12 mouse cellular contexts compared by ENCODE assay signal in genomic region chr14:54640121-54640520, GRCm38 (mm10). TPM values are rescaled to one million over a fixed set of nuclear protein-coding genes. Genes with fewer than 3 reads are reported as not detected.
DNase-seq lines count a peak whose midpoint lies in the region; ATAC-seq and TF ChIP-seq lines count a peak whose summit lies in the region.
"Had no signal": no experiment of that assay in that cellular context is flagged by ENCODE, and none has a peak within 500 bp of the region (broad histone marks: within the 10 kb centered on the region; RNA-seq: fewer than 3 reads in every experiment).

No protein-coding gene starts in this region.

- no peak overlapping the region; the same call in 1 of the 2 replicates for H3K27ac ChIP-seq in kidney, embryonic 14.5 days (ENCODE audit: low read depth, low read length)
- 0 out of 2 replicates have a peak overlapping the region, but pooled peaks have one; percentile 5 for H3K27ac ChIP-seq in embryonic facial prominence, embryonic 15.5 days (replicated peaks)
- 0 out of 2 replicates have a peak overlapping the region, but pooled peaks have one; percentile 11 for H3K27ac ChIP-seq in hindbrain, postnatal 0 days
- H3K27ac ChIP-seq in midbrain, embryonic 16.5 days (ENCODE audit: low read length), result no peak overlapping the region
- H3K27ac ChIP-seq: liver, embryonic 14.5 days had no signal

- H3K4me2 ChIP-seq in kidney, embryonic 14.5 days (replicated peaks; ENCODE audit: low read depth, low read length), result peak overlapping the region; percentile 95
- peak overlapping the region; percentile 96 for H3K4me2 ChIP-seq in embryonic facial prominence, embryonic 15.5 days (replicated peaks)
- peak overlapping the region; percentile 96 for H3K4me2 ChIP-seq in hindbrain, postnatal 0 days (ENCODE audit: low read depth, low read length)
- H3K4me2 ChIP-seq in midbrain, embryonic 16.5 days (ENCODE audit: low read length), result peak overlapping the region; percentile 63

- no peaks in the 10 kb centered on the region for H3K9me3 ChIP-seq in kidney, embryonic 14.5 days (ENCODE audit: control insufficient read depth, low read length)
- no peaks in the 10 kb centered on the region for H3K9me3 ChIP-seq in embryonic facial prominence, embryonic 15.5 days (replicated peaks)
- H3K9me3 ChIP-seq in hindbrain, postnatal 0 days (ENCODE audit: low read length), result no peaks in the 10 kb centered on the region
- H3K9me3 ChIP-seq in midbrain, embryonic 16.5 days (replicated peaks; ENCODE audit: control insufficient read depth, low read length, poor library complexity, severe bottlenecking), result no peaks in the 10 kb centered on the region

- 10% methylated on average over 4 of the region's 4 CpGs for WGBS in kidney, embryonic 14.5 days
- WGBS in embryonic facial prominence, embryonic 15.5 days, result 14% methylated on average over 4 of the region's 4 CpGs
- 20% methylated on average over 4 of the region's 4 CpGs for whole genome bisulfite sequencing in hindbrain, postnatal 0 days
- 12% methylated on average over 4 of the region's 4 CpGs for WGBS in midbrain, embryonic 16.5 days

- H3K9ac ChIP-seq in kidney, embryonic 14.5 days (ENCODE audit: low read depth, low read length), result peak overlapping the region; percentile 76; the same call in 1 of the 2 replicates
- no peak overlapping the region for H3K9ac ChIP-seq in embryonic facial prominence, embryonic 15.5 days
- peak overlapping the region; percentile 45 for H3K9ac ChIP-seq in hindbrain, postnatal 0 days (replicated peaks; ENCODE audit: low read length)
- H3K9ac ChIP-seq in midbrain, embryonic 16.5 days (ENCODE audit: low read depth, low read length), result peak overlapping the region; percentile 69

- DNase-seq in kidney, adult 9 months, result no peak
- no peak for DNase-seq in hindbrain, postnatal 0 days (ENCODE audit: low spot score)
- DNase-seq in gastrocnemius, postnatal 36 days, result no peak
- no peak for DNase-seq in kidney, postnatal 25 days
- DNase-seq: cerebellum, adult 9-10 months; heart, postnatal 10 days had no signal

- peaks cover 59% of the 10 kb centered on the region for H3K36me3 ChIP-seq in kidney, embryonic 14.5 days (ENCODE audit: control insufficient read depth, insufficient read depth, low read length)
- H3K36me3 ChIP-seq in embryonic facial prominence, embryonic 15.5 days, result peaks cover 59% of the 10 kb centered on the region
- peaks cover 30% of the 10 kb centered on the region for H3K36me3 ChIP-seq in hindbrain, postnatal 0 days (ENCODE audit: insufficient read depth, low read length)
- peaks cover 39% of the 10 kb centered on the region for H3K36me3 ChIP-seq in midbrain, embryonic 16.5 days (ENCODE audit: control insufficient read depth, insufficient read depth, low read length)

- ATAC-seq in kidney, embryonic 14.5 days (ENCODE audit: low FRiP score, low TSS enrichment), result no peak
- no peak for ATAC-seq in embryonic facial prominence, embryonic 15.5 days (ENCODE audit: insufficient number of reproducible peaks, low FRiP score, low TSS enrichment, low read depth)
- ATAC-seq in hindbrain, postnatal 0 days, result no peak
- ATAC-seq in midbrain, embryonic 16.5 days, result no peak
- ATAC-seq in erythroid progenitor cell, adult 5-6 weeks (replicated peaks; ENCODE audit: low FRiP score, poor library complexity, severe bottlenecking), result no peak

- peaks cover 10% of the 10 kb centered on the region; the same call in 1 of the 2 replicates for H3K4me1 ChIP-seq in kidney, embryonic 14.5 days (ENCODE audit: control insufficient read depth, insufficient read depth, low read length)
- peaks cover 23% of the 10 kb centered on the region for H3K4me1 ChIP-seq in embryonic facial prominence, embryonic 15.5 days
- no peaks in the 10 kb centered on the region; the same call in 1 of the 2 replicates for H3K4me1 ChIP-seq in hindbrain, postnatal 0 days (ENCODE audit: insufficient read depth, low read length)
- H3K4me1 ChIP-seq in midbrain, embryonic 16.5 days (ENCODE audit: control insufficient read depth, insufficient read depth, low read length), result peaks cover 18% of the 10 kb centered on the region

- H3K4me3 ChIP-seq in kidney, embryonic 14.5 days (ENCODE audit: low read length), result peak overlapping the region; percentile 65
- H3K4me3 ChIP-seq in embryonic facial prominence, embryonic 15.5 days (replicated peaks), result peak overlapping the region; percentile 80
- peak overlapping the region; percentile 80 for H3K4me3 ChIP-seq in hindbrain, postnatal 0 days (ENCODE audit: low read length)
- peak overlapping the region; percentile 82 for H3K4me3 ChIP-seq in midbrain, embryonic 16.5 days (ENCODE audit: low read depth, low read length)

- intact Hi-C loops in gastrocnemius, postnatal 36 days (cut with DNase I), result no loop called here

- no peaks in the 10 kb centered on the region for H3K27me3 ChIP-seq in kidney, embryonic 14.5 days (ENCODE audit: control insufficient read depth, insufficient read depth, low read length)
- no peaks in the 10 kb centered on the region for H3K27me3 ChIP-seq in embryonic facial prominence, embryonic 15.5 days
- no peaks in the 10 kb centered on the region for H3K27me3 ChIP-seq in hindbrain, postnatal 0 days (ENCODE audit: insufficient read depth, low read length)
- H3K27me3 ChIP-seq in midbrain, embryonic 16.5 days (ENCODE audit: control insufficient read depth, insufficient read depth, low read depth, low read length), result no peaks in the 10 kb centered on the region

- no peak for TF ChIP-seq CTCF in hindbrain, postnatal 0 days (IDR thresholded peaks at IDR 0.05; ENCODE audit: low read depth)

RNA-seq across cellular contexts. Expression of gene Gm17606, which starts 0.6 kb away (rescaled TPM):
- not detected in 2 replicates for polyA plus RNA-seq in kidney, embryonic 14.5 days (2014; fragmentation: Nextera tagmentation; extraction: Ambion mirVana)
- polyA plus RNA-seq in embryonic facial prominence, embryonic 15.5 days (2015; fragmentation: Nextera tagmentation; extraction: Ambion mirVana), result not detected in 2 replicates
- not detected in 2 replicates for total RNA-seq in hindbrain, postnatal 0 days (2014; rRNA removed)
- polyA plus RNA-seq in hindbrain, postnatal 0 days (2015; fragmentation: Nextera tagmentation; extraction: Ambion mirVana), result not detected in 2 replicates
- not detected in 2 replicates for polyA plus RNA-seq in midbrain, embryonic 16.5 days (2015; fragmentation: Nextera tagmentation; extraction: Ambion mirVana)
- not detected for total RNA-seq in gastrocnemius, postnatal 36 days (2021)
- not detected in 2 replicates for total RNA-seq in erythroid progenitor cell, adult 5-6 weeks (2015; ENCODE audit: low replicate concordance)
- not detected in 2 replicates for total RNA-seq in erythroid progenitor cell, adult 5-6 weeks (2017; ENCODE audit: low replicate concordance)
- total RNA-seq: heart, postnatal 10 days had no signal
- polyA plus RNA-seq: liver, embryonic 14.5 days; testis, adult 2 months had no signal

RNA-seq across cellular contexts. Expression of gene Cdh24, which starts 1.0 kb away (rescaled TPM):
- 5.0 and 5.7 TPM in 2 replicates for polyA plus RNA-seq in kidney, embryonic 14.5 days (2014; fragmentation: Nextera tagmentation; extraction: Ambion mirVana)
- 4.5 and 4.8 TPM in 2 replicates for polyA plus RNA-seq in embryonic facial prominence, embryonic 15.5 days (2015; fragmentation: Nextera tagmentation; extraction: Ambion mirVana)
- 42.7 and 49.2 TPM in 2 replicates for total RNA-seq in hindbrain, postnatal 0 days (2014; rRNA removed)
- polyA plus RNA-seq in hindbrain, postnatal 0 days (2015; fragmentation: Nextera tagmentation; extraction: Ambion mirVana), result 7.2 and 7.6 TPM in 2 replicates
- 9.6 and 11.2 TPM in 2 replicates for polyA plus RNA-seq in midbrain, embryonic 16.5 days (2015; fragmentation: Nextera tagmentation; extraction: Ambion mirVana)
- under 1 TPM; 0.36 to 0.59 TPM for total RNA-seq in gastrocnemius, postnatal 36 days (2021)
- 1.4 and 2.1 TPM in 2 replicates for total RNA-seq in erythroid progenitor cell, adult 5-6 weeks (2015; ENCODE audit: low replicate concordance)
- total RNA-seq in erythroid progenitor cell, adult 5-6 weeks (2017; ENCODE audit: low replicate concordance), result 2.8 and 14.1 TPM in 2 replicates

RNA-seq across cellular contexts. Expression of gene Psmb11, which starts 18.9 kb away (rescaled TPM):
- polyA plus RNA-seq in kidney, embryonic 14.5 days (2014; fragmentation: Nextera tagmentation; extraction: Ambion mirVana), result not detected in 2 replicates
- 0.16 TPM in 1 of 2 replicates, not detected in the other for polyA plus RNA-seq in embryonic facial prominence, embryonic 15.5 days (2015; fragmentation: Nextera tagmentation; extraction: Ambion mirVana)
- 0.05 TPM in 1 of 2 replicates, not detected in the other for total RNA-seq in hindbrain, postnatal 0 days (2014; rRNA removed)
- 0.16 and 0.21 TPM in 2 replicates for polyA plus RNA-seq in hindbrain, postnatal 0 days (2015; fragmentation: Nextera tagmentation; extraction: Ambion mirVana)
- polyA plus RNA-seq in midbrain, embryonic 16.5 days (2015; fragmentation: Nextera tagmentation; extraction: Ambion mirVana), result 0.06 TPM in 1 of 2 replicates, not detected in the other
- total RNA-seq in gastrocnemius, postnatal 36 days (2021), result under 1 TPM in 1 of 2 experiments, not detected in 1; 0.26 TPM
- not detected in 2 replicates for total RNA-seq in erythroid progenitor cell, adult 5-6 weeks (2015; ENCODE audit: low replicate concordance)
- not detected in 2 replicates for total RNA-seq in erythroid progenitor cell, adult 5-6 weeks (2017; ENCODE audit: low replicate concordance)
- total RNA-seq: heart, postnatal 10 days had no signal

RNA-seq across cellular contexts. Expression of gene Psmb5, which starts 22.3 kb away (rescaled TPM):
- 420 and 456 TPM in 2 replicates for polyA plus RNA-seq in kidney, embryonic 14.5 days (2014; fragmentation: Nextera tagmentation; extraction: Ambion mirVana)
- polyA plus RNA-seq in embryonic facial prominence, embryonic 15.5 days (2015; fragmentation: Nextera tagmentation; extraction: Ambion mirVana), result 364 and 368 TPM in 2 replicates
- total RNA-seq in hindbrain, postnatal 0 days (2014; rRNA removed), result 181 and 204 TPM in 2 replicates
- 411 and 417 TPM in 2 replicates for polyA plus RNA-seq in hindbrain, postnatal 0 days (2015; fragmentation: Nextera tagmentation; extraction: Ambion mirVana)
- polyA plus RNA-seq in midbrain, embryonic 16.5 days (2015; fragmentation: Nextera tagmentation; extraction: Ambion mirVana), result 412 and 432 TPM in 2 replicates
- total RNA-seq in gastrocnemius, postnatal 36 days (2021), result 100 to 1,000 TPM; 167 to 169 TPM
- total RNA-seq in erythroid progenitor cell, adult 5-6 weeks (2015; ENCODE audit: low replicate concordance), result 44.9 and 56.2 TPM in 2 replicates
- total RNA-seq in erythroid progenitor cell, adult 5-6 weeks (2017; ENCODE audit: low replicate concordance), result 8.7 and 14.7 TPM in 2 replicates

RNA-seq across cellular contexts. Expression of gene 4931414P19Rik, which starts 34.3 kb away (rescaled TPM):
- polyA plus RNA-seq in kidney, embryonic 14.5 days (2014; fragmentation: Nextera tagmentation; extraction: Ambion mirVana), result 5.7 and 7.7 TPM in 2 replicates
- polyA plus RNA-seq in embryonic facial prominence, embryonic 15.5 days (2015; fragmentation: Nextera tagmentation; extraction: Ambion mirVana), result 7.8 and 9.3 TPM in 2 replicates
- total RNA-seq in hindbrain, postnatal 0 days (2014; rRNA removed), result 4.8 and 6.8 TPM in 2 replicates
- 2.5 and 3.9 TPM in 2 replicates for polyA plus RNA-seq in hindbrain, postnatal 0 days (2015; fragmentation: Nextera tagmentation; extraction: Ambion mirVana)
- polyA plus RNA-seq in midbrain, embryonic 16.5 days (2015; fragmentation: Nextera tagmentation; extraction: Ambion mirVana), result 5.2 and 5.6 TPM in 2 replicates
- 1 to 10 TPM; 1.5 to 3.3 TPM for total RNA-seq in gastrocnemius, postnatal 36 days (2021)
- 1.3 and 14.1 TPM in 2 replicates for total RNA-seq in erythroid progenitor cell, adult 5-6 weeks (2015; ENCODE audit: low replicate concordance)
- 2.2 and 4.7 TPM in 2 replicates for total RNA-seq in erythroid progenitor cell, adult 5-6 weeks (2017; ENCODE audit: low replicate concordance)

Comparison
In these comparisons a context has a peak if more than half of its experiments do, and no peak if none do; other contexts are left out.
1. H3K27ac ChIP-seq: peak in embryonic facial prominence, embryonic 15.5 days (single experiment) and hindbrain, postnatal 0 days (single experiment); none in kidney, embryonic 14.5 days (single experiment) and midbrain, embryonic 16.5 days (single experiment).
2. Peak in every context shown above with its lines, with median percentiles within 50 percentile points of each other: H3K4me2 ChIP-seq and H3K4me3 ChIP-seq.